Mouse (Mus musculus): Measurements from ENCODE around the gene Prkn. TPM values are rescaled to one million over a fixed set of nuclear protein-coding genes. Genes with fewer than 3 reads are reported as not detected.
A peak's percentile ranks its signal among the peaks of the same experiment; 100 is the strongest.

Prkn gene
- total and polyA plus RNA-seq, 3 experiments, result 0.39 to 0.50 TPM; not detected in 1

GRCm38 (mm10) chr17:10936698-10937097 lies 96.5 kb downstream of the Prkn start:
- Histone ChIP-seq H3K4me1 (ENCODE audit: control insufficient read depth in 1 of 2, insufficient read depth in 2 of 2, low read length in 2 of 2) (no peaks in the 10 kb centered on the region), H3K4me3 (ENCODE audit: control insufficient read depth in 1 of 2, insufficient read depth in 1 of 2, low read depth in 2 of 2, low read length in 2 of 2) (no peak overlapping the region), H3K27me3 (ENCODE audit: control insufficient read depth in 1 of 2, insufficient read depth in 2 of 2, low read length in 2 of 2) (no peaks in the 10 kb centered on the region), H3K36me3 (ENCODE audit: control insufficient read depth in 1 of 2, insufficient read depth in 2 of 2, low read length in 2 of 2) (no peaks in the 10 kb centered on the region), H3K79me2 (ENCODE audit: control insufficient read depth, insufficient read depth, low read length, poor library complexity) (no peaks in the 10 kb centered on the region), H3K9ac (ENCODE audit: control insufficient read depth, low read depth, low read length, poor library complexity, severe bottlenecking) (no peak overlapping the region), H3K27ac (ENCODE audit: control insufficient read depth, low read depth, low read length) (no peak overlapping the region), H3K9me3 (replicated peaks; ENCODE audit: insufficient read depth, low read length) (no peaks in the 10 kb centered on the region)
- TF ChIP-seq GATA1 (IDR thresholded peaks at IDR 0.05; ENCODE audit: low read depth, low read length), result peak; percentile 50
- no peak for TF ChIP-seq HCFC1 (IDR thresholded peaks at IDR 0.05; ENCODE audit: low read depth, low read length)
- TF ChIP-seq EP300 (IDR thresholded peaks at IDR 0.05; ENCODE audit: low read depth in 1 of 2, low read length in 2 of 2), result peak in 1 of 2 experiments; percentile 51; a peak in 1 of 4 replicates
- no peak for TF ChIP-seq RCOR1 (IDR thresholded peaks at IDR 0.05; ENCODE audit: low read depth, low read length)
- peak; percentile 26 for DNase-seq (ENCODE audit: low read depth, low spot score)

- no peaks in the 10 kb centered on the region for H3K9me3 ChIP-seq (replicated peaks; ENCODE audit: insufficient read depth, low read length)
- no peak for TF ChIP-seq JUND (IDR thresholded peaks at IDR 0.05; ENCODE audit: low read depth, low read length)
- TF ChIP-seq TCF12 (IDR thresholded peaks at IDR 0.05; ENCODE audit: low read depth, low read length), result no peak
- no peak overlapping the region for H3K4me3 ChIP-seq (ENCODE audit: control insufficient read depth in 1 of 2, insufficient read depth in 1 of 2, low read depth in 2 of 2, low read length in 2 of 2)
- DNase-seq (ENCODE audit: low read depth, low spot score), result no peak
- no peak overlapping the region for H3K9ac ChIP-seq (ENCODE audit: control insufficient read depth, low read depth, low read length, poor library complexity, severe bottlenecking)
- H3K27me3 ChIP-seq (ENCODE audit: control insufficient read depth in 1 of 2, insufficient read depth in 2 of 2, low read length in 2 of 2), result no peaks in the 10 kb centered on the region
- no peaks in the 10 kb centered on the region for H3K36me3 ChIP-seq (ENCODE audit: control insufficient read depth in 1 of 2, insufficient read depth in 2 of 2, low read length in 2 of 2)
- no peaks in the 10 kb centered on the region for H3K79me2 ChIP-seq (ENCODE audit: control insufficient read depth, insufficient read depth, low read length, poor library complexity)
- no peak overlapping the region for H3K27ac ChIP-seq (ENCODE audit: control insufficient read depth, low read depth, low read length)
- no peaks in the 10 kb centered on the region for H3K4me1 ChIP-seq (ENCODE audit: control insufficient read depth in 1 of 2, insufficient read depth in 2 of 2, low read length in 2 of 2)
Observed at GRCm38 (mm10) chr17:10937844-10938243, 97.7 kb downstream of the Prkn start.

GRCm38 (mm10) chr17:10938755-10939154 lies 98.6 kb downstream of the Prkn start:
- TF ChIP-seq ZC3H11A (IDR thresholded peaks at IDR 0.05; ENCODE audit: low read depth, low read length), result no peak
- no peak for TF ChIP-seq NRF1 (IDR thresholded peaks at IDR 0.05; ENCODE audit: insufficient read depth, low read depth, low read length, poor library complexity, severe bottlenecking)
- no peak for TF ChIP-seq E2F4 (IDR thresholded peaks at IDR 0.05; ENCODE audit: borderline replicate concordance, low read depth, low read length)
- no peak for TF ChIP-seq MEF2A (IDR thresholded peaks at IDR 0.05; ENCODE audit: extremely low read depth, insufficient replicate concordance, low read depth, low read length, poor library complexity, severe bottlenecking)
- no peak for TF ChIP-seq UBTF (IDR thresholded peaks at IDR 0.05; ENCODE audit: borderline replicate concordance, insufficient read depth, low read depth, low read length)
- no peak for TF ChIP-seq POLR2A (IDR thresholded peaks at IDR 0.05; ENCODE audit: control insufficient read depth in 1 of 2, insufficient read depth in 1 of 2, low read depth in 1 of 2, low read length in 2 of 2, poor library complexity in 1 of 2)
- no peak for TF ChIP-seq USF1 (IDR thresholded peaks at IDR 0.05; ENCODE audit: low read depth, low read length)
- no peak for TF ChIP-seq SMC3 (IDR thresholded peaks at IDR 0.05; ENCODE audit: low read depth, low read length)
- TF ChIP-seq MAFK (IDR thresholded peaks at IDR 0.05; ENCODE audit: borderline replicate concordance, low read depth, low read length), result no peak
- no peak for TF ChIP-seq HCFC1 (IDR thresholded peaks at IDR 0.05; ENCODE audit: low read depth, low read length)
- no peak for TF ChIP-seq TCF12 (IDR thresholded peaks at IDR 0.05; ENCODE audit: low read depth, low read length)
- DNase-seq (ENCODE audit: low read depth, low spot score), result no peak
- Histone ChIP-seq H3K9me3 (replicated peaks; ENCODE audit: insufficient read depth, low read length) (no peaks in the 10 kb centered on the region), H3K79me2 (ENCODE audit: control insufficient read depth, insufficient read depth, low read length, poor library complexity) (no peaks in the 10 kb centered on the region), H3K4me3 (ENCODE audit: control insufficient read depth in 1 of 2, insufficient read depth in 1 of 2, low read depth in 2 of 2, low read length in 2 of 2) (no peak overlapping the region), H3K9ac (ENCODE audit: control insufficient read depth, low read depth, low read length, poor library complexity, severe bottlenecking) (no peak overlapping the region), H3K4me1 (ENCODE audit: control insufficient read depth in 1 of 2, insufficient read depth in 2 of 2, low read length in 2 of 2) (no peaks in the 10 kb centered on the region), H3K27me3 (ENCODE audit: control insufficient read depth in 1 of 2, insufficient read depth in 2 of 2, low read length in 2 of 2) (no peaks in the 10 kb centered on the region), H3K27ac (ENCODE audit: control insufficient read depth, low read depth, low read length) (no peak overlapping the region), H3K36me3 (ENCODE audit: control insufficient read depth in 1 of 2, insufficient read depth in 2 of 2, low read length in 2 of 2) (no peaks in the 10 kb centered on the region; a peak in 1 of 4 replicates)

Measured in MEL (cell line).